Comparison of ENCODE assay signal across 23 mouse cellular contexts in genomic region chr1:64850345-64850744, GRCm38 (mm10).
A peak's percentile ranks its signal among the peaks of the same experiment; 100 is the strongest.
DNase-seq lines count a peak whose midpoint lies in the region; ATAC-seq and TF ChIP-seq lines count a peak whose summit lies in the region.
"Had no signal": no experiment of that assay in that cellular context is flagged by ENCODE, and none has a peak within 500 bp of the region (broad histone marks: within the 10 kb centered on the region; RNA-seq: fewer than 3 reads in every experiment).

No protein-coding gene starts in this region.

- no peak overlapping the region for H3K4me3 ChIP-seq in forebrain, embryonic 10.5 days
- H3K4me3 ChIP-seq in forebrain, embryonic 11.5 days (ENCODE audit: low read depth, low read length): no peak overlapping the region
- H3K4me3 ChIP-seq in midbrain, embryonic 13.5 days (replicated peaks): no peak overlapping the region
- H3K4me3 ChIP-seq in midbrain, embryonic 14.5 days (replicated peaks; ENCODE audit: low read depth, low read length): no peak overlapping the region
- no peak overlapping the region for H3K4me3 ChIP-seq in embryonic fibroblast, embryonic 13.5 days (ENCODE audit: insufficient read depth, low read length)
- H3K4me3 ChIP-seq in hindbrain, embryonic 13.5 days: no peak overlapping the region
- H3K4me3 ChIP-seq: embryonic facial prominence, embryonic 13.5 days; forebrain, embryonic 13.5 days; gastrocnemius, adult 2 months; heart, embryonic 12.5 days; heart, embryonic 15.5 days; hindbrain, embryonic 15.5 days had no signal

- peak overlapping the region; percentile 26; the same call in 1 of the 2 replicates for H3K27ac ChIP-seq in forebrain, embryonic 10.5 days
- no peak overlapping the region for H3K27ac ChIP-seq in forebrain, embryonic 11.5 days (ENCODE audit: low read depth, low read length)
- 0 out of 2 replicates have a peak overlapping the region, but pooled peaks have one; percentile 52 for H3K27ac ChIP-seq in midbrain, embryonic 13.5 days
- H3K27ac ChIP-seq in midbrain, embryonic 14.5 days (replicated peaks; ENCODE audit: low read depth, low read length): no peak overlapping the region
- H3K27ac ChIP-seq in embryonic fibroblast, embryonic 13.5 days (ENCODE audit: insufficient read depth, low read length): peak overlapping the region; percentile 84
- H3K27ac ChIP-seq in hindbrain, embryonic 13.5 days: no peak overlapping the region
- H3K27ac ChIP-seq: forebrain, embryonic 13.5 days; gastrocnemius, adult 2 months; heart, embryonic 15.5 days; hindbrain, embryonic 15.5 days had no signal

- no peak overlapping the region for H3K9ac ChIP-seq in forebrain, embryonic 11.5 days (ENCODE audit: low read length)
- no peak overlapping the region for H3K9ac ChIP-seq in midbrain, embryonic 13.5 days (replicated peaks)
- no peak overlapping the region for H3K9ac ChIP-seq in midbrain, embryonic 14.5 days (replicated peaks; ENCODE audit: low read length)
- no peak overlapping the region for H3K9ac ChIP-seq in hindbrain, embryonic 13.5 days
- H3K9ac ChIP-seq: embryonic facial prominence, embryonic 13.5 days; forebrain, embryonic 13.5 days; heart, embryonic 12.5 days; heart, embryonic 15.5 days; hindbrain, embryonic 15.5 days had no signal

- 70% methylated on average over 2 of the region's 2 CpGs for WGBS in forebrain, embryonic 10.5 days
- WGBS in forebrain, embryonic 11.5 days: 54% methylated on average over 2 of the region's 2 CpGs
- WGBS in midbrain, embryonic 13.5 days: 74% methylated on average over 2 of the region's 2 CpGs
- 85% methylated on average over 2 of the region's 2 CpGs for WGBS in midbrain, embryonic 14.5 days
- WGBS in hindbrain, embryonic 13.5 days: 86% methylated on average over 2 of the region's 2 CpGs

- no peaks in the 10 kb centered on the region for H3K9me3 ChIP-seq in forebrain, embryonic 10.5 days
- H3K9me3 ChIP-seq in forebrain, embryonic 11.5 days (ENCODE audit: control insufficient read depth, low read length): no peaks in the 10 kb centered on the region
- H3K9me3 ChIP-seq in midbrain, embryonic 13.5 days: no peaks in the 10 kb centered on the region
- no peaks in the 10 kb centered on the region for H3K9me3 ChIP-seq in midbrain, embryonic 14.5 days (ENCODE audit: control insufficient read depth, low read length)
- H3K9me3 ChIP-seq in hindbrain, embryonic 13.5 days: no peaks in the 10 kb centered on the region
- H3K9me3 ChIP-seq: embryonic facial prominence, embryonic 13.5 days; forebrain, embryonic 13.5 days; heart, embryonic 12.5 days; heart, embryonic 15.5 days; hindbrain, embryonic 15.5 days had no signal

- no peak for TF ChIP-seq POLR2A in embryonic fibroblast, embryonic 13.5 days (IDR thresholded peaks at IDR 0.05; ENCODE audit: low read depth, low read length)

- H3K4me1 ChIP-seq in forebrain, embryonic 10.5 days: peaks cover 100% of the 10 kb centered on the region
- H3K4me1 ChIP-seq in forebrain, embryonic 11.5 days (replicated peaks; ENCODE audit: control insufficient read depth, insufficient read depth, low read length): peaks cover 26% of the 10 kb centered on the region; the same call in 1 of the 2 replicates
- peaks cover 49% of the 10 kb centered on the region for H3K4me1 ChIP-seq in midbrain, embryonic 13.5 days (replicated peaks)
- H3K4me1 ChIP-seq in midbrain, embryonic 14.5 days (ENCODE audit: control insufficient read depth, insufficient read depth, low read length): peaks cover 15% of the 10 kb centered on the region
- peaks cover 20% of the 10 kb centered on the region for H3K4me1 ChIP-seq in embryonic fibroblast, embryonic 13.5 days (ENCODE audit: control insufficient read depth, insufficient read depth, low read length)
- peaks cover 44% of the 10 kb centered on the region for H3K4me1 ChIP-seq in hindbrain, embryonic 13.5 days (replicated peaks)

- no peak overlapping the region for H3K4me2 ChIP-seq in forebrain, embryonic 11.5 days (ENCODE audit: low read depth, low read length, severe bottlenecking)
- H3K4me2 ChIP-seq in midbrain, embryonic 13.5 days (replicated peaks): no peak overlapping the region
- no peak overlapping the region for H3K4me2 ChIP-seq in midbrain, embryonic 14.5 days (ENCODE audit: low read length)
- no peak overlapping the region for H3K4me2 ChIP-seq in hindbrain, embryonic 13.5 days
- H3K4me2 ChIP-seq: embryonic facial prominence, embryonic 13.5 days; forebrain, embryonic 13.5 days; heart, embryonic 12.5 days; heart, embryonic 15.5 days; hindbrain, embryonic 15.5 days had no signal

- no peaks in the 10 kb centered on the region for H3K36me3 ChIP-seq in forebrain, embryonic 10.5 days (replicated peaks)
- H3K36me3 ChIP-seq in forebrain, embryonic 11.5 days (ENCODE audit: control insufficient read depth, insufficient read depth, low read length): no peaks in the 10 kb centered on the region
- H3K36me3 ChIP-seq in midbrain, embryonic 13.5 days: no peaks in the 10 kb centered on the region
- H3K36me3 ChIP-seq in midbrain, embryonic 14.5 days (ENCODE audit: control insufficient read depth, insufficient read depth, low read length): no peaks in the 10 kb centered on the region
- no peaks in the 10 kb centered on the region for H3K36me3 ChIP-seq in hindbrain, embryonic 13.5 days
- H3K36me3 ChIP-seq: embryonic facial prominence, embryonic 13.5 days; heart, embryonic 12.5 days; heart, embryonic 15.5 days; hindbrain, embryonic 15.5 days had no signal

- no peak for TF ChIP-seq CTCF in embryonic fibroblast, embryonic 13.5 days (IDR thresholded peaks at IDR 0.05; ENCODE audit: borderline replicate concordance, insufficient read depth, low read length)

- peaks cover 47% of the 10 kb centered on the region for H3K27me3 ChIP-seq in forebrain, embryonic 10.5 days (ENCODE audit: poor library complexity, severe bottlenecking)
- peaks cover 2% of the 10 kb centered on the region; the same call in 1 of the 2 replicates for H3K27me3 ChIP-seq in forebrain, embryonic 11.5 days (ENCODE audit: control insufficient read depth, insufficient read depth, low read length)
- H3K27me3 ChIP-seq in midbrain, embryonic 13.5 days: no peaks in the 10 kb centered on the region
- H3K27me3 ChIP-seq in midbrain, embryonic 14.5 days (ENCODE audit: control insufficient read depth, insufficient read depth, low read length): no peaks in the 10 kb centered on the region
- H3K27me3 ChIP-seq in hindbrain, embryonic 13.5 days: no peaks in the 10 kb centered on the region
- H3K27me3 ChIP-seq: embryonic facial prominence, embryonic 13.5 days; forebrain, embryonic 13.5 days; heart, embryonic 12.5 days; heart, embryonic 15.5 days; hindbrain, embryonic 15.5 days had no signal

- no peak for DNase-seq in forebrain, embryonic 10.5 days (ENCODE audit: extremely low spot score, low spot score)
- no peak for DNase-seq in forebrain, embryonic 11.5 days (ENCODE audit: low spot score)
- DNase-seq in midbrain, embryonic 14.5 days: no peak
- DNase-seq: adrenal gland, adult 2 months; adrenal gland, postnatal 14 days; cerebellum, adult 11 months; cerebellum, adult 2 months; cerebellum, adult 9-11 months; cerebellum, postnatal 25 days; gastrocnemius, adult 2 months; gastrocnemius, postnatal 14 days; heart, postnatal 14 days; heart, postnatal 4 days had no signal

- ATAC-seq in forebrain, embryonic 11.5 days (replicated peaks; ENCODE audit: low FRiP score): no peak
- ATAC-seq in midbrain, embryonic 13.5 days: no peak
- no peak for ATAC-seq in midbrain, embryonic 14.5 days (ENCODE audit: low FRiP score, low TSS enrichment)
- ATAC-seq in hindbrain, embryonic 13.5 days (ENCODE audit: low FRiP score): no peak
- ATAC-seq: forebrain, embryonic 13.5 days; forebrain, embryonic 16.5 days; intestine, postnatal 0 days had no signal

Comparison
In these comparisons a context has a peak if more than half of its experiments do, and no peak if none do; other contexts are left out.
1. H3K27ac ChIP-seq: peak in forebrain, embryonic 10.5 days (single experiment), midbrain, embryonic 13.5 days (single experiment) and embryonic fibroblast, embryonic 13.5 days (single experiment); none in forebrain, embryonic 11.5 days (single experiment), midbrain, embryonic 14.5 days (single experiment) and hindbrain, embryonic 13.5 days (single experiment).